Mouse (Mus musculus) lung, adult 2 months (tissue): ENCODE data around the gene Cmklr1.

Experiments
- CTCF ChIP-seq: fragments of 200-500 bp; IDR thresholded peaks from 2 replicates; pipeline ENCODE4 v1.5.1; 2011; ENCODE audit warnings: mild to moderate bottlenecking, low read length, control low read depth; ENCODE audit not compliant: insufficient read depth
- POLR2A ChIP-seq: fragments of 200-500 bp; IDR thresholded peaks from 2 replicates; pipeline ENCODE4 v1.6.1; 2011; ENCODE audit warnings: low read depth, mild to moderate bottlenecking, control low read depth, low read length, borderline replicate concordance; ENCODE audit errors: extremely low read depth

DNA sequence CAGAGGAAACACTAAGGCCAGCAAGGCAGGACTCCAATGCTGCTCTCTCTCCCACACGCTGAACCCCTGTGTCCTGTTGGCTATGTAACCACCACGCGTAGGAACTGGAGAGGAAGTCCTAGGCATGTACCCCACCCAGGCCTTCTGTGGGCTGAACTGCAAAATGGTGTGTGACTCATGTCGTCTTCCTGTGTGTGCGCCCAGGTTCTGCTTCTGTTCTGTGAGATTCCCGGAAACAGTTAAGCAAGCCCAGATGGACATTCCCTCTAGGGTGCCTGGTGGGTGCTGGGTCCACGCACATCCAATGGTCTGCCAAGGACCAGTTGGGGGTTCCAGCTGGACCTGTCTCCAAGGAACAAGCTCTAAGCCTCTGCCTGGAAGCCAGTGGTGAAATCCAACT lies 22.2 kb upstream of the Cmklr1 start:
- TF ChIP-seq CTCF: no peak
- TF ChIP-seq POLR2A: no peak
